Mouse (Mus musculus): Measurements from ENCODE around the gene Scamp1.

The Scamp1 gene

GRCm38 (mm10) chr13:94279420-94279819 is 6.2 kb downstream of the Scamp1 start:
- DNase-seq (ENCODE audit: low read depth, low spot score): no peak

- no peak for DNase-seq (ENCODE audit: low read depth, low spot score)
Measured at GRCm38 (mm10) chr13:94271284-94271683, 14.4 kb downstream of the Scamp1 start.

- no peak for DNase-seq (ENCODE audit: low read depth, low spot score)
Measured at GRCm38 (mm10) chr13:94268201-94268600, 17.5 kb downstream of the Scamp1 start.

DNA sequence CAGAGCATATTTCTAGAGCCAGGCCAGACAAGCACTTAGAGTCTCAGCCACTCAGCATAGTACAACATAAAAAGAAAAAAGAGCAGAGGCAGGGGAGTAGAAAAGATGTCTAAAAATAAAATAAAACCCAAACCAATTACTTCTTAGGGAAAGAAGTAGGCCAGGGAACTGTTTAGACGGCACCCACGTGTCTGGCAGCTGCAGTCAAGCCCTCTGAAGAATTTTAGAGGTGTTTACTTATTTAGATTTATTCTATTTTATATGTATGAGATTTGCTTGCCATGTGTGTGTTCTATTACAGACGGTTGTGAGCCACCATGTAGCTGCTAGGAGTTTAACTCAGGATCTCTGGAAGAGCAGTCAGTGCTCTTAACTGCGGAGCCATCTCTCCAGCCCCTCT is 18.5 kb downstream of the Scamp1 start:
- no peak for DNase-seq (ENCODE audit: low read depth, low spot score)

GRCm38 (mm10) chr13:94266530-94266929 is 19.1 kb downstream of the Scamp1 start:
- DNase-seq (ENCODE audit: low read depth, low spot score): no peak

- DNase-seq (ENCODE audit: low read depth, low spot score): no peak
Measured at GRCm38 (mm10) chr13:94265291-94265690, 20.4 kb downstream of the Scamp1 start.

GRCm38 (mm10) chr13:94263943-94264342 is 21.7 kb downstream of the Scamp1 start:
- DNase-seq (ENCODE audit: low read depth, low spot score): no peak

- DNase-seq (ENCODE audit: low read depth, low spot score): no peak
Measured at GRCm38 (mm10) chr13:94262551-94262950, 23.1 kb downstream of the Scamp1 start.

DNA sequence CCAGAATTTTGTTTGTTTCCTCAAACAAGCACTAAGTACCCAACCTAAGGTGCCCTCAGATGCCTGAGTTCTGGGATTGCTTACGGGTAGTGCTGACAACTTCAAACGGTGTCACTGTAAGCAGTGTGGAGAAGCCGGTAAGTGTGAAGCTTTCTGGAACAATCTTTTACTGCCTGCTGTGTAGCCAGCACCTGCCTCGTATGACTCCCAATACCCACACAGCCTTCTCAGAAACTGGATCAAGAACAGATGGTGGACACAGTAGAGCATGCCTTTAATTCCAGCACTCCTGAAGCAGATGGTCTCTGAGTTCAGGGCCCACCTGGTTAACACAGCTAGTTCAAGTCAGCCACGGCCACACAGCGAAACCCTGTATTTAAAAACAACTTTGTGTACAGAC is 24.0 kb downstream of the Scamp1 start:
- DNase-seq (ENCODE audit: low read depth, low spot score): no peak

DNA sequence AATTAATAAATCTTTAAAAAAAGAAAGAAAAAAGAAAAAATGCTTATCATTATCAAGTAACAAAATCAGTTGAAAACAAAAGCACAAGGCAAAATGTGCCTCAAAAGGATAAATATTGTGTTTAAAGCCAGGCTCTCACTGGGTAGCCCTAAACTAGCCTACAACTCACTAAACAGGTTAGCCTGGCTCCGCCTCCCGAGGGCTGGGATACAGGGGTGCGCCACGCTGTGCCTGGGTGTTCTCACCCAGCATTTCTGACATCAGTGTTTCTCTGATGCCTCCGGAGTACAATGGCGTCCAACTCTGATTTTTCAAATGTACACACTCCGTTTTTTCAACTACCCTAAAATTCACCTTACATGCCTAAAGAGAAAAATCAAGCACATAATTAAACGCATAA is 24.7 kb downstream of the Scamp1 start:
- no peak for DNase-seq (ENCODE audit: low read depth, low spot score)

GRCm38 (mm10) chr13:94259210-94259609 is 26.4 kb downstream of the Scamp1 start:
- DNase-seq (ENCODE audit: low read depth, low spot score): no peak

GRCm38 (mm10) chr13:94258530-94258929 is 27.1 kb downstream of the Scamp1 start:
- DNase-seq (ENCODE audit: low read depth, low spot score): no peak

- DNase-seq (ENCODE audit: low read depth, low spot score): no peak
Measured at GRCm38 (mm10) chr13:94257711-94258110, 27.9 kb downstream of the Scamp1 start.

DNA sequence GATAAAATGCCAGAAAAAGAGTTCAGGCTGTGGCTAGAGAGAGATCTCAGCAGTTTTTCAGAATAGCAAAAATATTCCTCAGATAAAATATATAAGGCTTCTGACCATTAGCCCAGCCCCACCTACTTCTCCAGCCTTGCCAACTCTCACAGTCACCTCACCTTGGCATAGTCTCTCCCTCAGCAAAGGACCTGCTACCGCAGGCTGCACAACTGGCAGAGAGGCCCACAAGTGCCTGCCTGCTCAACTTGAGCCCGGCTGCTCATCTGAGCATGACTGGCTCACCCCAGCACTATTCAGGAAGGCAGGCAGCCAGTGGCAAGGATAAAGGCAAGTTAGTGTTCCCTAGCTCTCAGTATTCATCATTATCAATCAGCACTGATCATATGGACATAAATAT is 30.5 kb downstream of the Scamp1 start:
- DNase-seq (ENCODE audit: low read depth, low spot score): no peak

DNA sequence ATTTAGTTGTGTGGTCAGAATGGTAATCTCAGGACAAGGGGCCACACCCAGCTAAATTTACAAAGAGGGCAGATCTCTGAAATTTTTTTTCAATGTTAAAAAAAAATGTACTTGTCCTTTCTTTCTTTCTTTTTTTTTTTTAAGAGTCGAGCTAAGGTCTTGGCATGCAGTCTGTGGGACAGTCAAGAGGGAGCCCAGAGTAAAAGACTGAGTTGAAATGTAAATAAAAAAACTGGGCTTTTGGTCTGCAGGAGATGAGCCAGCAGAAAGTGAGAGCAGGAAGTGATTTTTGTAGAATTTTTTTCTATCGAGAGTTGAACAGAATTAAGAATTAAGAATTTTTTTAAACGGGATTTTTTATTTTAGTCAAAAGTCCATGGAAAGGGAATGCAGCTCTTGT is 31.4 kb downstream of the Scamp1 start:
- DNase-seq (ENCODE audit: low read depth, low spot score): no peak

- no peak for DNase-seq (ENCODE audit: low read depth, low spot score)
Measured at GRCm38 (mm10) chr13:94253052-94253451, 32.6 kb downstream of the Scamp1 start.

GRCm38 (mm10) chr13:94250761-94251160 is 34.9 kb downstream of the Scamp1 start:
- no peak for DNase-seq (ENCODE audit: low read depth, low spot score)

- no peak for DNase-seq (ENCODE audit: low read depth, low spot score)
Measured at GRCm38 (mm10) chr13:94250188-94250587, 35.5 kb downstream of the Scamp1 start.

- no peak for DNase-seq (ENCODE audit: low read depth, low spot score)
Measured at GRCm38 (mm10) chr13:94242897-94243296, 42.8 kb downstream of the Scamp1 start.

DNA sequence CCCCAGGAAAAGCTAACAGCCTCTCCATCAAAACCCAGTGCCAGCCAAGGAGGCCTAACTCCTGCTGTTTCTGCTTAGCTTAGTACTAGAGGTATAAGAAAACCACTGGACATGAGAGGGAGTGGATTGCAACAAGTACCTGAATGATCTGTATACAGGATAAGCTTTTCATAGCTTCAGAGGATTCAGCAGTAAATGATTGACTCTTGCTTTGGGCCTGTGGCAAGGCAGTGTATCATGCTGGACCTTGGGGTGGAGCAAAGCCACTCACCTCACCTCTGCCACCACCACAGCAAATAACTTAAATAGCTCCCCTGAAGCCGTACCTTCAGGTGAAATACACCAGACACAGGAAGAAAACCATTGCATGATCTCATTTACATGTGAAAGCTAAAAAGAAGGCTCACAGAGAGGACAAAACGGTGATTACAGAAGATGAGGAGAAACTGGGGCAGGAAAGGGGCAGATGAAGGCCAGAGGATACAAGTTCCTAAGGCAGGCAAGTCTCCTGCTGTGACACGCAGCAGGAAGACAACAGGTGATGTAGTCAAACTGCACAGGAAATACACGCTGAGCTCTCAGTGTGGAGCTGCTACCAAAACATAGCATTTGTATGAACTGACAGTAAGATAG is 43.6 kb downstream of the Scamp1 start:
- no peak for DNase-seq (ENCODE audit: low read depth, low spot score)

DNA sequence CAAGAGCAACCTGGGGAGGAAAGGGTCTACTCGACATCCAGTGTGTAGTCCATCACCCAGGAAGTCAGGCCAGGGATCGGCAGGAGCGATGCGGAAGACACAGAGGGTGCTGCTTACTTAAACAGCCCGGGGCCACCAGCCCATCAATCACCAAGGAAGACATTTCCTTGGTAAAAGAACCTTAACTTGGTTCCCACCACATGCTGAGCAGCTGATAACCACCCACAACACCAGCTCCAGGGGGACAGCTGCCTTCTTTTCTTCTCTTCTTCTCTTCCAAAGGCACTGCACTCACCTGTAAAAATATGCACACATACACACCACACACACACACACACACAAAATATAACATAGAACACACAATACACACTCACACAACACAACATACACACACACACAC is 44.8 kb downstream of the Scamp1 start:
- no peak for DNase-seq (ENCODE audit: low read depth, low spot score)

GRCm38 (mm10) chr13:94240111-94240510 is 45.5 kb downstream of the Scamp1 start:
- no peak for DNase-seq (ENCODE audit: low read depth, low spot score)

- no peak for DNase-seq (ENCODE audit: low read depth, low spot score)
Measured at GRCm38 (mm10) chr13:94239488-94239887, 46.2 kb downstream of the Scamp1 start.

GRCm38 (mm10) chr13:94231871-94232270 is 53.8 kb downstream of the Scamp1 start:
- no peak for DNase-seq (ENCODE audit: low read depth, low spot score)
